Mouse (Mus musculus) erythroid progenitor cell, adult 5-6 weeks (primary cell): ENCODE results near the gene Ace3. TPM values are rescaled to one million over a fixed set of nuclear protein-coding genes. Genes with fewer than 3 reads are reported as not detected.
A peak's percentile ranks its signal among the peaks of the same experiment; 100 is the strongest.

Experiments used
- ATAC-seq: replicated peaks from 2 replicates; pipeline ENCODE4 v1.8.0; 2016; ENCODE audit warnings: moderate number of reproducible peaks, mild to moderate bottlenecking, moderate TSS enrichment, inconsistent platforms; ENCODE audit not compliant: poor library complexity, low FRiP score, severe bottlenecking
- total RNA-seq, 2 experiments: library from RNA; stranded (forward) in 1 of 2; stranded (reverse) in 1 of 2; fragments of 150-400 nt in 1 of 2; fragments of 186-747, 209-891 nt in 1 of 2; gene quantifications; 2 replicates each; pipeline versions ENCODE4 v1.2.3 to v1.2.4; 2015 to 2017; ENCODE audit warnings: low replicate concordance in 2 of 2

Ace3 gene
- total RNA-seq, 2 experiments from 2014 or later, result not detected

DNA sequence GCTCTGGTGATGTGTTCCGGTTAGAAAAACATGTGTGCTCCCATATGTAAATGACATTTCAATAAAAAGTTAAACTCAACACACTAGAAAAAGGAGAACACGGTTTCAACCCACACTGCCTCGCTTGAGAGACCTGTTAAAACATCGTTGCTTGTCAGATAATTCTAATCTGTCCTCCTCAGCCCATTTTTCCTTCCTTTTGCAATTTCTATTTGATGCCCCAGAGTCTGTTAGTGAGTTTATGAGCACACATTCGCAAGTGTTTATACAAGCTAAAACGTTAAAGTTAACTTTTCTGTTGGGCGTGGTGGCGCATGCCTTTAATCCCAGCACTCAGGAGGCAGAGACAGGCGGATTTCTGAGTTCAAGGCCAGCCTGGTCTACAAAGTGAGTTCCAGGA is 40.5 kb downstream of the Ace3 start:
- ATAC-seq, result no peak

DNA sequence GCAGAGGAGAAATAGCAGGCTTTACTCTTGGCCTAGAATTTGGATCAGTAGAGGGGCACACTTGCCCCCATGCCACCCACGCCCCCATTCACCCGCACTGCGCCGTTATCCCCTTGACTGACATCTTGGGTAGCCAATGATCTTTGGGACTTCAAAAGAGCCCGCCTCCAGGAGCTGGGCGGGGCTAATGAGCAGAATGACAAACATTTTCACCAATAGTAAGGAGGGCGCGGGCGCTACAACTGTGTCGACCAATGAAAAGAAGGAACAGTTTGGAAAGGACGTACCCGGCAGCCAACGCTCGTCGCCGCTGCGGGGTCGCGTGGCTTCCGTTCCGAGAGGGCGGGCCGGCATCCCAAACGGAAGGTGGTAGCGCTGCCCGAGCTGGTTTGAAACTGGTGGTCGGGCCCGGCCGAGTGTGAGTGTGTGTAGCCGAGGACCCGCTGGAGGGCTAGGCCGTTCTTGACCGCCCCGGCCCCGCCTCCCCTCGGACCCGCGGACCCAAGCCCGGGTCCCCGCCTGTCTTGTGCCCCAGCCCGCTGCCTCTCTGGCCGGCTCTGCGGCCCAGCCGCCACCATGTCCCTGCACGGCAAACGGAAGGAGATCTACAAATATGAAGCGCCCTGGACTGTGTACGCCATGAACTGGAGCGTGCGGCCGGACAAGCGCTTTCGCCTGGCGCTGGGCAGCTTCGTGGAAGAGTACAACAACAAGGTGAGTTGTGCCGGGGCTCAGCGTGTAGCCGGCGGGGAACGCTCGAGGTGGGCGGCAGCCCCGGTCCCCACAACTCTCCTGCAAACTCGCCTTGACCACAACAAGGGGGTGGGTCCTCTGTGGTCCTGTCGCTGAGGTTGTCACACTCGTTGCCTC is 42.3 kb downstream of the Ace3 start, which contains the start of gene Dcaf7:
Gene Dcaf7 (plus strand): TSS at position 325 of the 870 bp plus-strand sequence.
- ATAC-seq, result peak; percentile 96

DNA sequence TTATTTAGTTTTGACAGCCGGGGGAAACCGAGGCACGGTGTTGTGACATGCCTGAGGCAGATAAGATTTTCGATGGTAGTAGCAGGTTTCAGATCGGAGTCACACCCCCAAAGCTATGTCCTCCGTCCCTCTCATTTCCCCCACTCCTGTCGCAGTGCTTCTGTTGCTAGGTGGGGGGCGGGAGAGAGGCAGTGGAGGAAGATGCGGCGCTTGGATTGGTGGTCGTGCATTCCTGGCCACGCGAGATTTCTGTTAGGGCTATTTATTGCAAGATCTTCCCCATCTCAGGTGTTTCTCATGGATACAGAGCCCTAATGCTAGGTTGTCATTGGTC is 42.9 kb downstream of the Ace3 start:
- ATAC-seq, result no peak

DNA sequence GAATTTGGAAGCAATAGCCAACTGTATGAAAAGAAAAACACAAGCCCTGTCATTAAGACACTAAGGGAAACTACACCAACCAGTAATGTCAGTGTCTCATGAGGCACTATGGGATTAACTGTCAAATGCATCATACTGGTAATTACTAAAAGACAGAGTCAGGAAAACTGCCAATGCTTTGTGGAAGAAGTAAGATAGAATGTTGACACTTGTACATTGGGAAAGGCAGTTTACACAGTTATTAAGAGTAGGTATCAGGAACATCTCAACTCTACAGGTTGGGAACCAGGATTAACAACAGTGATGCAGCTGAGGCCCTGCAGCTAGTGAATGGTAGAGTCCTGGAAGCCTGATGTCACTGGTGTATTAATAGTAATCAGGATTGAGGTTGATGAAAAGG is 49.9 kb downstream of the Ace3 start:
- no peak for ATAC-seq

DNA sequence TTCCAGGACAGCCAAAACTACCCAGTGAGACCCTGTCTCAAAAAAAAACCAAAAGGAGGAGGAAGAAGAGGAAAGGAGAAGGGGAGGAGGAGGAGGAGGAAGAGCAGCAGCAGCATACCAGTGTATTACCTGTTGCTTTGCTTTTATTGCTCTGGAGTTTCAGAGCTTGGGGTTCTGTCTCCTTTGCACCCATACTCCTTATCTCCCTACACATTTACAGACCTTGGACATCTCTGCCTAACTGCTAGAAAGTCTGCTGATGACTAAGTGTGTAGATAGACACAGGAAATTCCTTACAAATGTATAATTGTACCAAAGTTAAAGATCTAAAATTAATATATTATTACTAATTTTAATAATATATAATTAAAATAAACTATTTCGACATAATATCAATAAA is 50.8 kb downstream of the Ace3 start:
- ATAC-seq, result no peak

DNA sequence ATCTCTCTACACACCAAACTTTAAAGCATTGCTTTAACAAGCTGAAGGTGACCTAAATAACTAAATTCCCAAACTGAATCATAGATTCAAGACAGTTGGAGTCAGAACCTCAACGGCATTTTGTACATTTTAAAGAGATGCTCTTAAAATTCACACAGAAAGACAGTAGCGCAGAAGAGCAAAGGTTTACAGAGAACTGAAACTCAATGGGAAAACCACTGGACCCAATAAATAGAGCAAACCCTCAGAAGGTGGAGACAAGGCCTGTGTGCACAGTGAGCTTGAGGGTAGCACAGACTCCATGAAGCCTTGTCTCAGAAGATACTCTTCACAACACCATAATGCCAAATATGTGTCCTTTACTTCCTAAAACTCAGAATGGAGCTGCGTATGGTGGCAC is 51.3 kb downstream of the Ace3 start:
- ATAC-seq, result no peak

DNA sequence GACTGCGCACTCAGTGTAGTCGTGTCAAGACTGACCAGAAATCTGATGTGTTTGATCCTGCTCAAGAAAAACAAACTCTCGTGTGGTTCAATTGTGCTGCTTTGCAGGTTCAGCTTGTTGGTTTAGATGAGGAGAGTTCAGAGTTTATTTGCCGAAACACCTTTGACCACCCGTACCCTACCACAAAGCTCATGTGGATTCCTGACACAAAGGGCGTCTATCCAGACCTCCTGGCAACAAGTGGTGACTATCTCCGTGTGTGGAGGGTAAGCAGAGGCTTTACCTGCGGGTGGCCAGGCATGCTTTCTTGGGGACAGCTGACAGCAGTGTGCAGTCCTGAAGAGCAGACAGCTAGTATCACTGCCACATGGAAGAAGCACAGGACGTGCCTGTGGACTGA is 52.1 kb downstream of the Ace3 start:
- ATAC-seq, result no peak

DNA sequence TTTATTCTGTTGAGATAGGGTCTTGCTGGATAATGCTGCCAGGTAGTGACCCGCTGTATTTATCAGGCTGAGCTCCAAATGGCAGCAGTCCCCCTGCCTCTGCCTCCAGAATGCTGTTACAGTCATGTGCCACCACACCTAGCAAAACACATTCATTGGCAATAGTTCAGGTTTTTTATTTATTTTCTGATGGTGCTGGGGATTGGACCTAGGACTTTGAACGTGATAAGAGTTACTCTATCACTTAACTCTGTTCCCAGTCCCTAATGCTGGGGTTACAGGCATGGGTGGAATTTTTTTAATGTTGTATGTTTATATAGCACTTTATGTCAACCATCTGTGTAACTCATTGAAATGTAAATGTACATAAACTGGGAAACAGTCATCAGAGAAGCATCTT is 59.4 kb downstream of the Ace3 start:
- ATAC-seq, result no peak

DNA sequence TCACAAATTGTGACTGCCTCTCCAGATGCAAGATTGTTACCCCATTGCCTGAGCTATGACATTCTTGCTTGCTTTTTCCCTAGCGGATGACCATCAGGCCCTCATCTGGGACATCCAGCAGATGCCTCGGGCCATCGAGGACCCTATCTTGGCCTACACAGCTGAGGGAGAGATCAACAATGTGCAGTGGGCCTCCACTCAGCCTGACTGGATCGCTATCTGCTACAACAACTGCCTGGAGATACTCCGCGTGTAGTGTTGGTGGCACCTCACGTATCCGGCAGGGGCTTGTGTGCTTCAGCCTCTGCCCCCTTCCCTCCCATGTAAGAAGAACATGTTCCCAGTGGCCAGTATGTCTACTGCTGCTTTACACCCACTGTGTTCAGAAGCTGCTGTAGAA is 60.1 kb downstream of the Ace3 start:
- no peak for ATAC-seq

Other genes starting within 250 kb of the Ace3 start
- 3.4 TPM in 1 of 2 replicates, not detected in the other for gene Cyb561, start 41.3 kb upstream of the Ace3 start, total RNA-seq (2015; ENCODE audit: low replicate concordance)
- gene Cyb561, start 41.3 kb upstream of the Ace3 start, total RNA-seq (2017; ENCODE audit: low replicate concordance), result 1.5 TPM in 1 of 2 replicates, not detected in the other
- 1.8 and 2.1 TPM in 2 replicates for gene Ace, start 26.7 kb upstream of the Ace3 start, total RNA-seq (2015; ENCODE audit: low replicate concordance)
- gene Ace, start 26.7 kb upstream of the Ace3 start, total RNA-seq (2017; ENCODE audit: low replicate concordance), result 1.1 and 1.2 TPM in 2 replicates
- gene Kcnh6, start 13.4 kb downstream of the Ace3 start, total RNA-seq (2015; ENCODE audit: low replicate concordance), result not detected in 2 replicates
- gene Kcnh6, start 13.4 kb downstream of the Ace3 start, total RNA-seq (2017; ENCODE audit: low replicate concordance), result not detected in 2 replicates
- 25.2 and 28.1 TPM in 2 replicates for gene Dcaf7, start 42.2 kb downstream of the Ace3 start, total RNA-seq (2015; ENCODE audit: low replicate concordance)
- gene Dcaf7, start 42.2 kb downstream of the Ace3 start, total RNA-seq (2017; ENCODE audit: low replicate concordance), result 26.9 and 36.5 TPM in 2 replicates
- gene Taco1, start 71.4 kb downstream of the Ace3 start, total RNA-seq (2015; ENCODE audit: low replicate concordance), result 5.9 TPM in 1 of 2 replicates, not detected in the other
- 4.1 and 6.8 TPM in 2 replicates for gene Taco1, start 71.4 kb downstream of the Ace3 start, total RNA-seq (2017; ENCODE audit: low replicate concordance)
- gene Map3k3, start 89.9 kb downstream of the Ace3 start, total RNA-seq (2015; ENCODE audit: low replicate concordance), result 9.6 and 11.5 TPM in 2 replicates
- gene Map3k3, start 89.9 kb downstream of the Ace3 start, total RNA-seq (2017; ENCODE audit: low replicate concordance), result 5.7 and 6.2 TPM in 2 replicates
- not detected in 2 replicates for gene Gm10840, start 166.2 kb downstream of the Ace3 start, total RNA-seq (2015; ENCODE audit: low replicate concordance)
- not detected in 2 replicates for gene Gm10840, start 166.2 kb downstream of the Ace3 start, total RNA-seq (2017; ENCODE audit: low replicate concordance)
- 35.7 and 49.0 TPM in 2 replicates for gene Limd2, start 166.2 kb downstream of the Ace3 start, total RNA-seq (2015; ENCODE audit: low replicate concordance)
- 4.8 and 8.7 TPM in 2 replicates for gene Limd2, start 166.2 kb downstream of the Ace3 start, total RNA-seq (2017; ENCODE audit: low replicate concordance)
- gene Strada, start 207.5 kb downstream of the Ace3 start, total RNA-seq (2015; ENCODE audit: low replicate concordance), result 14.1 and 16.3 TPM in 2 replicates
- gene Strada, start 207.5 kb downstream of the Ace3 start, total RNA-seq (2017; ENCODE audit: low replicate concordance), result 6.4 and 12.3 TPM in 2 replicates
- gene Ccdc47, start 221.7 kb downstream of the Ace3 start, total RNA-seq (2015; ENCODE audit: low replicate concordance), result 24.1 and 54.9 TPM in 2 replicates
- gene Ccdc47, start 221.7 kb downstream of the Ace3 start, total RNA-seq (2017; ENCODE audit: low replicate concordance), result 122 and 130 TPM in 2 replicates
- gene Ddx42, start 222.3 kb downstream of the Ace3 start, total RNA-seq (2015; ENCODE audit: low replicate concordance), result 28.9 and 47.6 TPM in 2 replicates
- 60.4 and 91.1 TPM in 2 replicates for gene Ddx42, start 222.3 kb downstream of the Ace3 start, total RNA-seq (2017; ENCODE audit: low replicate concordance)